Mouse (Mus musculus) C2C12 (cell line): ENCODE data around the gene Tap2.

ENCODE experiments used
- CEBPB ChIP-seq: IDR thresholded peaks from one replicate; pipeline ENCODE4 v1.6.1; 2011; ENCODE audit warnings: low read depth, mild to moderate bottlenecking, control low read depth, moderate library complexity
- CTCF ChIP-seq: IDR thresholded peaks from one replicate; pipeline ENCODE4 v1.5.1; 2011; ENCODE audit not compliant: control insufficient read depth, insufficient read depth, insufficient read length
- MAX ChIP-seq: IDR thresholded peaks from one replicate; pipeline ENCODE4 v1.6.1; 2011; ENCODE audit warnings: mild to moderate bottlenecking, control low read depth
- MYOD1 ChIP-seq: IDR thresholded peaks from one replicate; pipeline ENCODE4 v1.6.1; 2011; ENCODE audit warnings: low read depth; ENCODE audit not compliant: control insufficient read depth, insufficient read length
- MYOG ChIP-seq: IDR thresholded peaks from one replicate; pipeline ENCODE4 v1.6.1; 2011; ENCODE audit not compliant: control insufficient read depth, insufficient read length; ENCODE audit errors: extremely low read depth
- USF1 ChIP-seq: IDR thresholded peaks from one replicate; pipeline ENCODE4 v1.6.1; 2011; ENCODE audit warnings: low read depth, mild to moderate bottlenecking, control low read depth, moderate library complexity

- TF ChIP-seq CTCF (no peak), MYOD1 (no peak), USF1 (no peak), CEBPB (no peak), MAX (no peak), MYOG (no peak)
Observed at GRCm38 (mm10) chr17:34170487-34170876, 32.8 kb upstream of the Tap2 start.
